Mouse (Mus musculus): ENCODE measurements around the gene Mtx3.
"Not testable (repeated sequence)": the region's sequence is repeated elsewhere in the genome, so short reads cannot be mapped to it uniquely, and the experiment has no call there.

The Mtx3 gene

GRCm38 (mm10) chr13:92844586-92845221 is at the start of gene Mtx3:
Mtx3 (plus strand) TSS chr13:92844760.
- DNase-seq (ENCODE audit: low read depth, low spot score) = peak; percentile 87

- DNase-seq (ENCODE audit: low read depth, low spot score) = no peak
Observed at GRCm38 (mm10) chr13:92798830-92799229, 45.7 kb upstream of the Mtx3 start.

GRCm38 (mm10) chr13:92799306-92799925 is 45.1 kb upstream of the Mtx3 start:
- DNase-seq (ENCODE audit: low read depth, low spot score) = no peak

- DNase-seq (ENCODE audit: low read depth, low spot score) = no peak
Observed at GRCm38 (mm10) chr13:92806785-92807184, 37.8 kb upstream of the Mtx3 start.

GRCm38 (mm10) chr13:92807849-92808248 is 36.7 kb upstream of the Mtx3 start:
- no peak for DNase-seq (ENCODE audit: low read depth, low spot score)

- not testable (repeated sequence) for DNase-seq (ENCODE audit: low read depth, low spot score)
Observed at GRCm38 (mm10) chr13:92810592-92810991, 34.0 kb upstream of the Mtx3 start.

GRCm38 (mm10) chr13:92816329-92816728 is 28.2 kb upstream of the Mtx3 start:
- no peak for DNase-seq (ENCODE audit: low read depth, low spot score)

GRCm38 (mm10) chr13:92817357-92817756 is 27.2 kb upstream of the Mtx3 start:
- DNase-seq (ENCODE audit: low read depth, low spot score) = no peak

- DNase-seq (ENCODE audit: low read depth, low spot score) = peak; percentile 4
Observed at GRCm38 (mm10) chr13:92828820-92829219, 15.7 kb upstream of the Mtx3 start.

- no peak for DNase-seq (ENCODE audit: low read depth, low spot score)
Observed at GRCm38 (mm10) chr13:92833162-92833561, 11.4 kb upstream of the Mtx3 start.

- no peak for DNase-seq (ENCODE audit: low read depth, low spot score)
Observed at GRCm38 (mm10) chr13:92846438-92846837, 1.9 kb downstream of the Mtx3 start.

- no peak for DNase-seq (ENCODE audit: low read depth, low spot score)
Observed at GRCm38 (mm10) chr13:92847336-92847735, 2.8 kb downstream of the Mtx3 start.

GRCm38 (mm10) chr13:92848002-92848401 is 3.4 kb downstream of the Mtx3 start:
- no peak for DNase-seq (ENCODE audit: low read depth, low spot score)

- no peak for DNase-seq (ENCODE audit: low read depth, low spot score)
Observed at GRCm38 (mm10) chr13:92855901-92856300, 11.3 kb downstream of the Mtx3 start.

GRCm38 (mm10) chr13:92858808-92859207 is 14.2 kb downstream of the Mtx3 start:
- DNase-seq (ENCODE audit: low read depth, low spot score) = no peak

- DNase-seq (ENCODE audit: low read depth, low spot score) = no peak
Observed at GRCm38 (mm10) chr13:92859959-92860358, 15.4 kb downstream of the Mtx3 start.

- DNase-seq (ENCODE audit: low read depth, low spot score) = peak; percentile 29
Observed at GRCm38 (mm10) chr13:92865358-92865757, 20.8 kb downstream of the Mtx3 start.

- peak; percentile 19 for DNase-seq (ENCODE audit: low read depth, low spot score)
Observed at GRCm38 (mm10) chr13:92866680-92867079, 22.1 kb downstream of the Mtx3 start.

- DNase-seq (ENCODE audit: low read depth, low spot score) = no peak
Observed at GRCm38 (mm10) chr13:92879514-92879913, 35.0 kb downstream of the Mtx3 start.

GRCm38 (mm10) chr13:92879933-92880332 is 35.4 kb downstream of the Mtx3 start:
- no peak for DNase-seq (ENCODE audit: low read depth, low spot score)

- DNase-seq (ENCODE audit: low read depth, low spot score) = no peak
Observed at GRCm38 (mm10) chr13:92880589-92880988, 36.0 kb downstream of the Mtx3 start.

GRCm38 (mm10) chr13:92882271-92882985 is 37.9 kb downstream of the Mtx3 start:
- DNase-seq (ENCODE audit: low read depth, low spot score) = no peak

Data from mesoderm, embryonic 11.5 days (tissue).